Mouse (Mus musculus): ENCODE data around the gene Tesc. TPM values are rescaled to one million over a fixed set of nuclear protein-coding genes. Genes with fewer than 3 reads are reported as not detected.
A peak's percentile ranks its signal among the peaks of the same experiment; 100 is the strongest.

Gene Tesc
- total RNA-seq, 2 experiments from 2014 or later, result 21.5 to 27.3 TPM

GRCm38 (mm10) chr5:118089102-118089501, 61.6 kb downstream of the Tesc start:
- intact Hi-C loops (cut with DNase I), result no loop called here
- peak in 1 of 2 experiments; percentile 23 for DNase-seq (ENCODE audit: extremely low spot score in 1 of 2, low spot score in 2 of 2)

- intact Hi-C loops (cut with DNase I), result no loop called here
- DNase-seq (ENCODE audit: extremely low spot score in 1 of 2, low spot score in 2 of 2), result no peak
These were observed 62.6 kb downstream of the Tesc start for GRCm38 (mm10) chr5:118090101-118090500.

- intact Hi-C loops (cut with DNase I), result no loop called here
- peak in 1 of 2 experiments; percentile 29 for DNase-seq (ENCODE audit: extremely low spot score in 1 of 2, low spot score in 2 of 2)
These were observed 63.3 kb downstream of the Tesc start for GRCm38 (mm10) chr5:118090837-118091236.

- no peak for DNase-seq (ENCODE audit: extremely low spot score in 1 of 2, low spot score in 2 of 2)
These were observed 65.9 kb downstream of the Tesc start for GRCm38 (mm10) chr5:118093321-118094035.

GRCm38 (mm10) chr5:118095433-118095832, 67.9 kb downstream of the Tesc start:
- no peak for DNase-seq (ENCODE audit: extremely low spot score in 1 of 2, low spot score in 2 of 2)
- intact Hi-C loops (cut with DNase I), result no loop called here

More at GRCm38 (mm10) chr5:118093321-118094035, 65.9 kb downstream of the Tesc start:
- intact Hi-C loops (cut with DNase I), result no loop called here

- intact Hi-C loops (cut with DNase I), result no loop called here
- no peak for DNase-seq (ENCODE audit: extremely low spot score in 1 of 2, low spot score in 2 of 2)
These were observed 68.3 kb downstream of the Tesc start for GRCm38 (mm10) chr5:118095849-118096248.

- intact Hi-C loops (cut with DNase I), result no loop called here
- no peak for DNase-seq (ENCODE audit: extremely low spot score in 1 of 2, low spot score in 2 of 2)
These were observed 68.8 kb downstream of the Tesc start for GRCm38 (mm10) chr5:118096317-118096716.

- intact Hi-C loops (cut with DNase I), result no loop called here
- no peak for DNase-seq (ENCODE audit: extremely low spot score in 1 of 2, low spot score in 2 of 2)
These were observed 71.7 kb downstream of the Tesc start for GRCm38 (mm10) chr5:118099069-118099869.

GRCm38 (mm10) chr5:118099870-118100478, 72.4 kb downstream of the Tesc start:
- no peak for DNase-seq (ENCODE audit: extremely low spot score in 1 of 2, low spot score in 2 of 2)
- intact Hi-C loops (cut with DNase I), result no loop called here

GRCm38 (mm10) chr5:118105536-118105935, 78.0 kb downstream of the Tesc start:
- DNase-seq (ENCODE audit: extremely low spot score in 1 of 2, low spot score in 2 of 2), result no peak
- intact Hi-C loops (cut with DNase I), result no loop called here

GRCm38 (mm10) chr5:118106667-118107066, 79.1 kb downstream of the Tesc start:
- intact Hi-C loops (cut with DNase I), result no loop called here
- DNase-seq (ENCODE audit: extremely low spot score in 1 of 2, low spot score in 2 of 2), result no peak

GRCm38 (mm10) chr5:118108124-118108793, 80.7 kb downstream of the Tesc start:
- intact Hi-C loops (cut with DNase I), result no loop called here
- peak; percentile 62 to 71 for DNase-seq (ENCODE audit: extremely low spot score in 1 of 2, low spot score in 2 of 2)

GRCm38 (mm10) chr5:118108794-118109440, 81.4 kb downstream of the Tesc start:
- no peak for DNase-seq (ENCODE audit: extremely low spot score in 1 of 2, low spot score in 2 of 2)
- intact Hi-C loops (cut with DNase I), result no loop called here

Other genes starting within 250 kb of the Tesc start
- 10 to 100 TPM; 24.0 to 24.3 TPM for gene Nos1, start 246.7 kb upstream of the Tesc start, total RNA-seq (2021)
- 100 to 1,000 TPM; 124 to 130 TPM for gene Fbxo21, start 51.0 kb upstream of the Tesc start, total RNA-seq (2021)
- gene Fbxw8, start 127.7 kb downstream of the Tesc start, total RNA-seq (2021), result 10 to 100 TPM; 36.7 to 37.4 TPM
- gene Hrk, start 136.9 kb downstream of the Tesc start, total RNA-seq (2021), result 10 to 100 TPM; 32.7 to 32.8 TPM
- 100 to 1,000 TPM; 104 to 105 TPM for gene Rnft2, start 217.4 kb downstream of the Tesc start, total RNA-seq (2021)
- gene 2410131K14Rik, start 217.5 kb downstream of the Tesc start, total RNA-seq (2021), result 10 to 100 TPM; 18.6 to 19.3 TPM